Mouse (Mus musculus): ENCODE results near the gene Ccdc62.
A peak's percentile ranks its signal among the peaks of the same experiment; 100 is the strongest.

Ccdc62 gene

DNA sequence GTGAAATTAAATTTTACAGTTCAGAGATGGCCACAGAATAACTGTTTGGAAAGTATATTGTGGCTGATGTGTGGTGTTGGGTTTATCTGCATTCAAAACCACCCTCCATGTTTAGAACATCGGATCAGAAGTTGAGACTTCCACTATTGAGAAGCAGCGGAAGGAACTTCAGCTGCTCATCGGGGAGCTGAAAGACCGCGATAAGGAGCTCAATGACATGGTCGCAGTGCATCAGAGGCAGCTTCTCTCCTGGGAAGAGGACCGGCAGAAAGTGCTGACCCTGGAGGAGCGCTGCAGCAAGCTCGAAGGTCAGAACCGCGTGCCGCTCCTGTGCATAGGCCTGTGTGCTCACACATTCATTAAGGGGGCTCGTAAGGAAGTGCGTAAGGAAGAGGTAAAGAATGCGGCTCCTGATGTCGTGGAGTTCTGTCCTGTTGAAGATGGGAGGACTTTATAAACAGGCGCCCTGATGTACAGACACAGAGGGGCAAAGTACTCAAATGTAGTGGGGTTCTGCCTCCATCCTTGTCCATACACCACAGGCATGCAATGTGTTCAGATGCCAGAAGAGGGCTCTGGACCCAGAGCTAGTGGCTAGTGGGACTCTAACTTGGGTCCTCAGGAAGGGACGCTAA is 3.6 kb downstream of the Ccdc62 start:
- DNase-seq (ENCODE audit: low read depth in 2 of 2, low spot score in 2 of 2): no peak

GRCm38 (mm10) chr5:123935931-123936330 is 5.5 kb downstream of the Ccdc62 start:
- DNase-seq (ENCODE audit: low read depth in 2 of 2, low spot score in 2 of 2): no peak

GRCm38 (mm10) chr5:123938479-123938878 is 8.0 kb downstream of the Ccdc62 start:
- no peak for DNase-seq (ENCODE audit: low read depth in 2 of 2, low spot score in 2 of 2)

DNA sequence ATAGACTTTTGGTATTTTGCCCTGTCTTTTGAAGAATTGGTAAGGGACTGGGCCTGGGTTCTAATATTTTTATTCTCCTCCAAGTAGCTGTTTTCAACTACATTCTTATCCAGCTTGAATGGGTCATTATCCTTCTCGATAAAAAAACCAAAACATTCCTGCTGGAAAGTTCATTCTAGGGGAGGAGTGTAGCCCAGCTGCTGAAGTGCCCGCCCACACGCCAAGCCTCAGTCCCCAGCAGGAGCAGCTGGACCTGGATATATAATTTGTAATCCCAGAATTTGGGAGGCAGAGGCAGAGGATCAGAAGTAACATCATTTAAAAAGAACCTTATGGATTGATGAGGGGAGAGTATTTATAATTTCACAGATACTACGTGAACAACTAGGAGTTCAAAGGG is 16.1 kb downstream of the Ccdc62 start:
- no peak for DNase-seq (ENCODE audit: low read depth in 2 of 2, low spot score in 2 of 2)

GRCm38 (mm10) chr5:123947041-123947761 is 16.7 kb downstream of the Ccdc62 start:
- peak; percentile 21 to 58 for DNase-seq (ENCODE audit: low read depth in 2 of 2, low spot score in 2 of 2)

- no peak for DNase-seq (ENCODE audit: low read depth in 2 of 2, low spot score in 2 of 2)
Measured at GRCm38 (mm10) chr5:123952365-123953045, 22.0 kb downstream of the Ccdc62 start.

DNA sequence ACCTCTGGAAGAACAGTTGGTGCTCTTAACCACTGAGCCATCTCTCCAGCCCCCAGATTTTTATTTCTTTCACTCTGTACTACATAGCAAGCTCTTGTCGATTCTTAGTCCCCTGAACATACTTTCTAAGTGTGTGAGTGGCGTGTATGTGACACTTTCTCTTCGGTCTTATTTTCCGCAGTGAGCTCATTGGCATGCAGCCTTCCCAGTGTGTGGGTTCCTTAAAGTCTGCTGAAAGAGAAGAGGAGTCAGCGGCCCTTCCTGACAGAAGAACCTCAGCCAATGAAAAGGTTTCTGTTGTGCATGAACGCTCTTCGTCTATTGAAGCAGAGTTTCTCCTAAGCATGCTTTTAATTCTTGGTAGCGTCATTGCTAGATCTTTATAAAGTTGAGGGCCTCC is 26.7 kb downstream of the Ccdc62 start:
- no peak for DNase-seq (ENCODE audit: low read depth in 2 of 2, low spot score in 2 of 2)

DNA sequence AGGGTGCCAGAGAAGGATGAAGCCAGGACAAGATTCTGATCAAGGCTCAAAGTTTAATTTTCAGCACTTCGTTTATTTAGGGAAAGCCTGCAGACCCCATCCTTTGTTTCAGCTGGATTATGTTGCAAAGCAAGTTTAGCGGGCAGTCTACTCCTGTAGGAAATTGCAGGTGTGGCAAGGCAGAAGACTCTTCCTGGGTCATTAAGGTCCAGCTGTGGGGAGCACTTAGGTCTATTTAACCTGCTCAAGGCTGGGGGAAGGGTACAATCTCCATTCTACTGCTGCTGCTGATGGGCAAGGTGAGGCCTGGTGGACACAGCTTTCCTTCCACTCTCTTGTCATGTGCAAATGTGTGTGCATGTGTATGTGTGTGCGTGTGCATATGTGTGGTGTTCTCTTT is 28.5 kb downstream of the Ccdc62 start:
- no peak for DNase-seq (ENCODE audit: low read depth in 2 of 2, low spot score in 2 of 2)

GRCm38 (mm10) chr5:123960129-123960528 is 29.6 kb downstream of the Ccdc62 start:
- no peak for DNase-seq (ENCODE audit: low read depth in 2 of 2, low spot score in 2 of 2)

DNA sequence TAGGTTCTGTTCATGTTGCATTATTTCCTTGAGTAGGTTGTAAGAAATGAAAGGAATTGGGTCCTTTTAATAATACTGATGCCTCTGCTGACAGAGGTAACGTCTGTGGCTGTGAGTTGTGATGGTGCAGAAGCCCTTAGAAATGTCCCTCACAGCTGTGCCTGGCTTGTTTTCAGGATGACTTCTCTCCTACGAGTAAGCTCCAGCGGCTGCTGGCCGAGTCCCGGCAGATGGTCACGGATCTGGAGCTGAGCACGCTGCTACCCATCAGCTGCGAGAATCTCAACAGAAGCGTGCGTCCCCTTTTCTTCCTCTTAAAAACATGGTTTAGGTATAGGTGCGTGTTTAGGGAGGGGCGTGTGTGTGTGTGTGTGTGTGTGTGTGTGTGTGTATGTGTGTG is 30.6 kb downstream of the Ccdc62 start:
- DNase-seq (ENCODE audit: low read depth in 2 of 2, low spot score in 2 of 2): no peak

DNA sequence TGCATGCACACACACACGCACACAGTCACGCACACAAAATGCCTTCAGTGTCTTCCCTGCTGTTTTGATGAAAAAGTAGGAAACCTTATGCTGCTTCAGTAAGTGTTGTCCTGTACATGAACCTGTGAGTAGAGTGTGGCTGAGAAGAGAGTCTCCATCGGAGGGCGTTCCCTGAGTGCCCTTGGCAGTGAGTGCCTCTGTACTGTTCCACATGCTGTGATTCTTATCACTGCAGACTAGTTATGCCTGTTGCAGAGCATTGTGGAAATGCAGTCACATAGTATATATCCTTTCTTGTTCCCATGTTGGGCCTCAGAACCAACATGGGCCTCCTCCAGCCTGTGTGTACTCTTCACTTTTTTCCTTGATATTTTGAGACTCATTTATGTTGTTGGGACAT is 33.7 kb downstream of the Ccdc62 start:
- no peak for DNase-seq (ENCODE audit: low read depth in 2 of 2, low spot score in 2 of 2)

DNA sequence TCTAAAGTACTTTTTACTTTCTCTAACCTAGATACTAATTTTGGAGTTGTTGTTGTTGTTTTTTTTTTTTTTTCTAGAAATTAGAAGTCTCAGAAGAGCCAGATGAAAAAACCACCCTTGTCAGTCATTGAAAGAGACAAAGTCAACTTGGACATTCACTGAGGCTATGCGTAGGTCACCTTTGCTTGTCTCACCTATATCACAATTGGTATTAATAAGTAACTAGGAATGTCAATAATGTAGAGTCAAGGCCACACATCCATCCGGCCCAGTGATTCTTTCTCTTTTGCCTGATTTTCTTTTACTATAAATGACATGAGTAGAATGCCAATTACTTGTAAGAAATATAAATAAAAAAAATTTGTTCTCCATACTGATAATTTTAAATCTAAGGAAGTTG is 36.3 kb downstream of the Ccdc62 start:
- DNase-seq (ENCODE audit: low read depth in 2 of 2, low spot score in 2 of 2): no peak

GRCm38 (mm10) chr5:123968468-123968867 is 38.0 kb downstream of the Ccdc62 start:
- DNase-seq (ENCODE audit: low read depth in 2 of 2, low spot score in 2 of 2): no peak

GRCm38 (mm10) chr5:123969216-123969615 is 38.7 kb downstream of the Ccdc62 start:
- DNase-seq (ENCODE audit: low read depth in 2 of 2, low spot score in 2 of 2): no peak

DNA sequence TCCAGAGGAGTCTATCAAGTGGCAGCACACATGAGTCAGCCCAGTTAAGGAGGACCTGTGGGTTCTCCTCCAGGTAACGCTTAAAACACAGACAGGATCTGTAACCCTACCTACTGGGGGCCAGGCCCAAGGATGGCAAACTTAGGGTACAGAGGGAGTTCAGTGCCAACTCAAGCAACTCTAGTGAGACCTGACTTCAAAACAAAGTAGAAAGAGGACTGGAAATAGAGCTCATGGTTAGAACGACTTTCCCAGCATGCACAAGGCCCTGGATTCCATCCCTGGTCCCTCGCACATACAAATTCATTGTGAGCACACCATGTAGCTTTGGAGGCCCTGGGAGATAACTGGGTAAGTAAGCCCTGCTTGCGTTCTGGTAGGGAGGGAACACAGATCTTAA is 40.1 kb downstream of the Ccdc62 start:
- DNase-seq (ENCODE audit: low read depth in 2 of 2, low spot score in 2 of 2): no peak

DNA sequence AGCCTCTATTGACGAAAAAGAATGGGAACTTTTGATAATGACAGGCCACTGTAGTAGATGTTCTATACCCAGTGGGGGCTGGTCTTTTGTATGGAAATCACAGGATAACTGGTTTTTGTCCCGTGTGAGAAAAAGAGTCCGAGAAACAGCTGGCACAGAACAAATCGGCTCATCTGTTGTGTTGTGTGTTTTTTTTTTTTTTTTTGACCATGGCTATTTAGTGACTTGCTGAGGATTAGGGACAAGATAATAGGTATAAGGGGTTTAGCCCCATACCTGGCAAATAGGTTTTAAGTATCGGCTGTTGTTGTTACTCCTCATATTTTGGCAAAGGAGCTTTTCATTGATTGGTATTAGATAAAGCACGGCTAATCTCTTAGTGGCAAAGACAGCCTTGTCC is 42.0 kb downstream of the Ccdc62 start:
- DNase-seq (ENCODE audit: low read depth in 2 of 2, low spot score in 2 of 2): no peak

GRCm38 (mm10) chr5:123973299-123974178 is 43.1 kb downstream of the Ccdc62 start, which contains the start of gene Hip1r:
Gene Hip1r (plus strand): TSS chr5:123973628.
- peak in 1 of 2 experiments; percentile 32 for DNase-seq (ENCODE audit: low read depth in 2 of 2, low spot score in 2 of 2)

DNA sequence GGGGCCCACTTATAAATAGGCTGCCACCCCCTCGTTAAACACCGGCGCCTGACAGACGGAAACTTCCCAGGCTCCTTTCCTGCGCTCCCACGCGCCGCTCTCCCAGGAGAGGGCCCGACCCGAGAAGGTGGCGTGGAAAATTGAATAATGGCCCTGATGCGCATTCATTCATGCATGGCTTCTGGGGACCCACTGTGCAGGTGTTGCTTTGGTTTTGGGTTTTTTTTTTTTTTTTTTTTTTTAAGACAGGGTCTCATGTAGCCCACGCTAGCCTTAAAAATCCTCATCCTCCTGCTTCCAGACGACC is 43.7 kb downstream of the Ccdc62 start:
- no peak for DNase-seq (ENCODE audit: low read depth in 2 of 2, low spot score in 2 of 2)

- DNase-seq (ENCODE audit: low read depth in 2 of 2, low spot score in 2 of 2): no peak
Measured at GRCm38 (mm10) chr5:123974616-123975111, 44.2 kb downstream of the Ccdc62 start.

GRCm38 (mm10) chr5:123975668-123976180 is 45.2 kb downstream of the Ccdc62 start:
- DNase-seq (ENCODE audit: low read depth in 2 of 2, low spot score in 2 of 2): no peak

DNA sequence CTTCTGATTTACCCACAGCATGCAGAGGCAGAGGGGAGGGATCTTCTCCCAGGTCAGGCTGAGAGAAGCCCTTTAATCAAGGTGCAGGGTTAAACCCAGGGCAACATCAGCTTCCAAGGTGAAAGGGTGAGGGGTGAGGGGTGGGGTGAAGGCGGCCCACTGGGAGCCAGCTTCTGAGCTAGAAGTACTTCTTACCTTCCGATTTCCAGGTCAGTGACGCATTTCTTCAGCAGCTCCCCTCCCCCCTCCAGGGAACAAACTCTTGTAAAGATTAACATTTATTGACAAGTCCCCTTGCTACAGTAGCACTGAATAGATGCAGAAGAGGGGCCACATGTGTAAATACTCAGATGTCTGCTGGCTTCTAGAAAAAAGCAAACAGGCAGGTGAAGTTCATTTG is 46.8 kb downstream of the Ccdc62 start:
- DNase-seq (ENCODE audit: low read depth in 2 of 2, low spot score in 2 of 2): no peak
